Mouse (Mus musculus) ovary, postnatal 14 days (tissue): Measurements from ENCODE around the gene Pcyt2.
"Not testable (repeated sequence)": the region's sequence is repeated elsewhere in the genome, so short reads cannot be mapped to it uniquely, and the experiment has no call there.

Experiments used
- DNase-seq: peaks from one replicate; pipeline ENCODE4 v3.0.0; 2022; ENCODE audit warnings: low spot score

The Pcyt2 gene

GRCm38 (mm10) chr11:120615606-120616203, 2.0 kb downstream of the Pcyt2 start:
- DNase-seq: no peak

GRCm38 (mm10) chr11:120615167-120615566, 2.6 kb downstream of the Pcyt2 start:
- DNase-seq: no peak

- DNase-seq: no peak
These were observed 3.8 kb downstream of the Pcyt2 start for GRCm38 (mm10) chr11:120613976-120614375.

- no peak for DNase-seq
These were observed 4.2 kb downstream of the Pcyt2 start for GRCm38 (mm10) chr11:120613481-120613972.

- DNase-seq: peak; percentile 69
These were observed 5.0 kb downstream of the Pcyt2 start for GRCm38 (mm10) chr11:120612763-120613162.

GRCm38 (mm10) chr11:120610477-120611046, 7.2 kb downstream of the Pcyt2 start:
- no peak for DNase-seq

GRCm38 (mm10) chr11:120609250-120609649, 8.5 kb downstream of the Pcyt2 start:
- no peak for DNase-seq

- DNase-seq: no peak
These were observed 9.3 kb downstream of the Pcyt2 start, which contains the start of gene Npb for GRCm38 (mm10) chr11:120608241-120609034. Gene Npb, plus strand, starts transcription at chr11:120608477.

- DNase-seq: no peak
These were observed 11.0 kb downstream of the Pcyt2 start for GRCm38 (mm10) chr11:120606764-120607163.

- DNase-seq: no peak
These were observed 12.1 kb downstream of the Pcyt2 start for GRCm38 (mm10) chr11:120605667-120606066.

- no peak for DNase-seq
These were observed 14.2 kb downstream of the Pcyt2 start for GRCm38 (mm10) chr11:120603545-120603944.

- no peak for DNase-seq
These were observed 17.0 kb downstream of the Pcyt2 start for GRCm38 (mm10) chr11:120600716-120601115.

GRCm38 (mm10) chr11:120598990-120599549, 18.7 kb downstream of the Pcyt2 start:
- no peak for DNase-seq

- peak; percentile 90 for DNase-seq
These were observed 19.3 kb downstream of the Pcyt2 start, which contains the start of the genes Alyref and Anapc11 for GRCm38 (mm10) chr11:120598283-120598989. Gene Alyref, minus strand, starts transcription at chr11:120598365. Gene Anapc11, plus strand, starts transcription at chr11:120598421.

GRCm38 (mm10) chr11:120597240-120598235, 20.2 kb downstream of the Pcyt2 start:
- no peak for DNase-seq

- DNase-seq: no peak
These were observed 29.2 kb downstream of the Pcyt2 start for GRCm38 (mm10) chr11:120588531-120588930.

- no peak for DNase-seq
These were observed 33.8 kb downstream of the Pcyt2 start for GRCm38 (mm10) chr11:120583937-120584336.

GRCm38 (mm10) chr11:120582982-120583293, 34.8 kb downstream of the Pcyt2 start:
- DNase-seq: not testable (repeated sequence)

GRCm38 (mm10) chr11:120582268-120582981, 35.3 kb downstream of the Pcyt2 start:
- DNase-seq: no peak
